Mouse (Mus musculus) erythroblast, adult 5-6 weeks (primary cell): Measurements from ENCODE around the gene Atp6v0e2. TPM values are rescaled to one million over a fixed set of nuclear protein-coding genes. Genes with fewer than 3 reads are reported as not detected.

ENCODE experiments used
- ATAC-seq: replicated peaks from 2 replicates; pipeline ENCODE4 v1.8.0; 2016; ENCODE audit warnings: moderate number of reproducible peaks, mild to moderate bottlenecking, moderate TSS enrichment, inconsistent platforms; ENCODE audit not compliant: poor library complexity, low FRiP score, severe bottlenecking
- total RNA-seq, 2 experiments: library from RNA; stranded (forward) in 1 of 2; stranded (reverse) in 1 of 2; fragments of 150-400 nt in 1 of 2; fragments of 200-764, 138-1000 nt in 1 of 2; gene quantifications; 2 replicates each; pipeline versions ENCODE4 v1.2.3 to v1.2.4; 2015 to 2017; ENCODE audit warnings: low replicate concordance in 2 of 2

The Atp6v0e2 gene
- total RNA-seq, 2 experiments from 2014 or later, result not detected

DNA sequence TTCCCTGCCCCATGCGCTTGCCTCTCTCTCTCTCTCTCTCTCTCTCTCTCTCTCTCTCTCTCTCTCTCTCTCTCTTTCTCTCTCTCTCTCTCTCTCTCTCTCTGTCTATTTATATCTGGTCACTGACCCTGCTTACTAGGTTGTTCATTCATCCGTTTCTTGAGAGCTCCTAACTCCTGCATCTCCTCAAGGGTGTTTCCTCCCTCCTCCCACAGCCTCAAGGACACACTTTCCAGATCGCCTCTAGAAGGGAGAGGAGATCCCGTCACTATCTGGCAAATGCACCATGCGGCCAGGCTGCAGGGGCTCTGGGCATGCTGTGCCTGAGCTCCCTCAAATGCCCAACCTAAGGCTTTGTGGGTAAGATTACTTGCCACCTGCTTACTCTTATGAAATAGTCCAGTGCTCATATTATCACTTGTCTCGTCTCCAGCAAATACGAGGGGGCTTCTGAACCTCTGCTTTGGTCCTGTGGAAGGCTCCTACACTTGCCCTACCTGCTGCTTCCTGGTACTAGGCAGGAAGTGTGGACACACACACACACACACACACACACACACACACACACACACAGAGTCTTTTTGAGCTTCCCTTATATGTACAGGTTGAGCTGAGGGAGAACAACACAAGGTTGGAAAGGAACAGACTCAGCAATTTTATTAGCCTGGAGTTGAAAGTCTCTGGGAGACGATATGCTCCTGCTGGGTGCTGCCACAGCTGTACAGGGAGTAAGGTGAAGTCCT is 31.8 kb downstream of the Atp6v0e2 start:
- ATAC-seq, result no peak

DNA sequence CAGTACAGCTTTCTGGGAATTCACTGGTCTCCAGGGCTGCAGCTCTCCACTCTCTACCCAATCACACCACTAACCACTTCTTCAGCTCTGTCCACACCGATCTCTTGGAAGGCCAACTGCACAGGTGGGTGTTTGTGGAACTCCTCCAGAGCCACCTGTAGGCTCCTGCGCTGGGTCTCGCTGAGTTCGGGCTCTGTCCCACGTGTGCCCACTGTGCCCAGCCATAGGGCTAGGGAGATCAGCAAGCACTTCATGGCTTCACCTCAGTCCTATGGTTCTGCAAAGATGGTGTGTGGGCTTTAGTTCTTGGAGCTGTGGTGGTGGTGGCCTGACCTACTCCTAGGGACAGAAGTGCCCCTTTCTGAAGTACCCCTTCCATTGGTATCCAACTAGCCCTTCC is 34.6 kb downstream of the Atp6v0e2 start:
- no peak for ATAC-seq

GRCm38 (mm10) chr6:48572572-48573061 is 35.2 kb downstream of the Atp6v0e2 start, which contains the start of gene Rarres2:
Gene Rarres2 (minus strand): TSS chr6:48572789.
- no peak for ATAC-seq

DNA sequence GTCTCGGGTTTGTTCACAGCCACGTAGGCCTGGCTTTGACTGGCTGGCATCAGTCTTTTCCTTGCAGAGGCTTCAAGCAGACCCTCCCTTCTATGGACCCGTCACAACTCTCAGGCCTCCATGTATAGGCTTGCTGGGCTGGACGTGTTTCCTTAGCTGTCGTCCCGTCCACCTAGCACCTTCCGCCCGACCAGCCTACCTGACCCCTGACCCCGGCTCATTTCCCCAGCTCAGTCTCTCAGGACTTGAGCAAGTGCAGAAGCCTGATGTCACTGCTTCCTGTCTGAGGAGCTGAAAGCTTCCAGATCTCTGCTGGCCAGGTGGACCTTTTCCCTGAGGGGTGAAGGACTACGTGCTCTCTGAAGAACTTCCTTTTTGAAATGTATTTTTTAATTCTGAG is 35.9 kb downstream of the Atp6v0e2 start:
- no peak for ATAC-seq

DNA sequence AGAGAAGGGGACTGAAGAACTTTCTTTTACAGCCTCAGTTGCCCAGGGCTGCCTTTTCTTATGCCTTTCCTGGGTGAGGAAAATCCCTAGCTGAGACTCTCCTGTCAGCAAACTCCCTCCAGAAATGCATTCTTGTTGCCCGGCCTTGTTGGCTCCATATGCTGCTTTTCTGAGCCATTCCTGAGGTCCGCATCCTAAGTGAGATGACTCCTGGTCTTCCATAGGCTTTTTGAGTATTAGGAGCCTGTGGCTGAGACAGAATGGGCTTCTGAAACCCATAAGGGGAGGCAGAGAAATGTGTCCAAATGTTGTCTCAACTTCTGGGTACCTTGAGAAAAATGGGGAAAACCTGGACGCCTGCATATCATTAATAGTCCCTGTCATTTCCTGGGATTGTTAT is 36.6 kb downstream of the Atp6v0e2 start:
- ATAC-seq, result no peak

GRCm38 (mm10) chr6:48578736-48579135 is 41.3 kb downstream of the Atp6v0e2 start:
- ATAC-seq, result no peak

DNA sequence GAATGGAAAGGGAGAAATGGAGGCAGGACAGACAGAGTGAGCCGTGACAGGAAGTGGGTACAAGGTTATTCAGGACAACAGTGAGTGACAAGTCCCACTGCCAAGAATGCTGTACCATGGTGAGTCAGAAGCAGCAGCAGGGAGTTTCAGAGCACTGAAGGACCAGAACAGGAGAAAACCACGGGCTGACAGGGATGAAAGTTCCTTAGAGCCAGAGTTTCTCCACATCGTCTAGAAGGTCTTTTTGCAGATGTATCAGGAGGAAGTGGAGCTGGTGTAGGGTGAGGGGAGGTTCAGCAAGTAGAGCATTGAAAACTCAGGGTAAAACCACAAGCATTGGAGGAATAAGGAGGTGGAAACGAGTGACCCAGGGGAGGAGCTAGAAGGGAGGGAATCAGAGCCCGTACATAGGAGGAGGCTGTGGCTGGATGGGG is 41.8 kb downstream of the Atp6v0e2 start:
- ATAC-seq, result no peak

DNA sequence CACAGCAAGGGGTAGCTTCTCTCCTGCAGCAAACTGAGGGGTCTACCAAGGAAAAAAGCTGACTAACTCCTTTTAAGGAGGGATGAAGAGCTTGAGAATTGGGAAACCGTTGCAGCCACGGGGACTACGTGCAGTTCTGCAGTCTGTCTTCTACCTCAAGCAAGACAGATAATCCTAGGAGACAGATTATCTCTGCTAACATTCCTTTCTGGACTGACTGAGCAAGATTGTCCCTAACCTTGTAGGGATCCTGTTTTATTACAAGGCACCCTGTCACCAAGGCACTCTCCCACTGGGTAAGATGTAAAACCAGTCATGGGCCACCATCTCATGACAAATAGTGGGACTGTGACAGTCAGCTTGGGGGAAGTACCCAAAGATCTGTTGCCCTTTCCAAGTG is 43.8 kb downstream of the Atp6v0e2 start:
- ATAC-seq, result no peak

DNA sequence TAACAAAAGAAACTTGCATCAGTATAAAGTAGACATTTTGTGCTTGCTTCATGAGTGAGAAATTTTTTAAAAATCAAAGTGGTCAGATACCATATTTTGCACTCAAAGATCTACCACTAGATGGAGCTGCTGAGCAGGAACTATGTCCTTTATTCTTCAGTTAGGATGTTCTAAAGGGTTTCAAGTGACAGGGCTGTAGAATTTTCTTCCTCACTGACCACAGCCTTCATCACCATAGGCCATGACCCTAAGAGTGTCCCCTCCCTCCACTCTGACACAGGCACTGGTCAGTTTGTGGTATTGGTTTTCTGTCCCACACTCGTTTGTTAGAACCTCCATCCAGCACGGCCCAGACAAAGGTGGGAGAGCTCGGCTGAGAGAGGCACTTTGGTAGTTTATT is 44.6 kb downstream of the Atp6v0e2 start:
- ATAC-seq, result no peak

- ATAC-seq, result no peak
These were observed 51.9 kb downstream of the Atp6v0e2 start, which contains the start of gene Gm45021 for GRCm38 (mm10) chr6:48589194-48589750. Gene Gm45021 (plus strand): TSS chr6:48589610.

Other genes with a start within 250 kb of the Atp6v0e2 start
- gene Krba1, start 142.0 kb upstream of the Atp6v0e2 start, total RNA-seq (2015; ENCODE audit: low replicate concordance), result 0.84 TPM in 1 of 2 replicates, not detected in the other
- 0.43 and 0.70 TPM in 2 replicates for gene Krba1, start 142.0 kb upstream of the Atp6v0e2 start, total RNA-seq (2017; ENCODE audit: low replicate concordance)
- gene Zfp467, start 91.8 kb upstream of the Atp6v0e2 start, total RNA-seq (2015; ENCODE audit: low replicate concordance), result 1.9 and 7.3 TPM in 2 replicates
- gene Zfp467, start 91.8 kb upstream of the Atp6v0e2 start, total RNA-seq (2017; ENCODE audit: low replicate concordance), result not detected in 2 replicates
- gene Sspo, start 89.4 kb upstream of the Atp6v0e2 start, total RNA-seq (2015; ENCODE audit: low replicate concordance), result not detected in 2 replicates
- gene Sspo, start 89.4 kb upstream of the Atp6v0e2 start, total RNA-seq (2017; ENCODE audit: low replicate concordance), result not detected in 2 replicates
- gene Lrrc61, start 17.2 kb downstream of the Atp6v0e2 start, total RNA-seq (2015; ENCODE audit: low replicate concordance), result 2.3 and 8.4 TPM in 2 replicates
- gene Lrrc61, start 17.2 kb downstream of the Atp6v0e2 start, total RNA-seq (2017; ENCODE audit: low replicate concordance), result 0.94 and 10.3 TPM in 2 replicates
- gene Rarres2, start 35.2 kb downstream of the Atp6v0e2 start, total RNA-seq (2015; ENCODE audit: low replicate concordance), result not detected in 2 replicates
- gene Rarres2, start 35.2 kb downstream of the Atp6v0e2 start, total RNA-seq (2017; ENCODE audit: low replicate concordance), result not detected in 2 replicates
- not detected in 2 replicates for gene Gm45021, start 52.0 kb downstream of the Atp6v0e2 start, total RNA-seq (2015; ENCODE audit: low replicate concordance)
- not detected in 2 replicates for gene Gm45021, start 52.0 kb downstream of the Atp6v0e2 start, total RNA-seq (2017; ENCODE audit: low replicate concordance)
- gene Repin1, start 56.3 kb downstream of the Atp6v0e2 start, total RNA-seq (2015; ENCODE audit: low replicate concordance), result 2.3 TPM in 2 replicates
- 3.9 TPM in 1 of 2 replicates, not detected in the other for gene Repin1, start 56.3 kb downstream of the Atp6v0e2 start, total RNA-seq (2017; ENCODE audit: low replicate concordance)
- gene Gm44965, start 56.3 kb downstream of the Atp6v0e2 start, total RNA-seq (2015; ENCODE audit: low replicate concordance), result not detected in 2 replicates
- not detected in 2 replicates for gene Gm44965, start 56.3 kb downstream of the Atp6v0e2 start, total RNA-seq (2017; ENCODE audit: low replicate concordance)
- gene Zfp775, start 64.4 kb downstream of the Atp6v0e2 start, total RNA-seq (2015; ENCODE audit: low replicate concordance), result 0.42 TPM in 1 of 2 replicates, not detected in the other
- gene Zfp775, start 64.4 kb downstream of the Atp6v0e2 start, total RNA-seq (2017; ENCODE audit: low replicate concordance), result 0.17 and 0.28 TPM in 2 replicates
- gene AI854703, start 89.1 kb downstream of the Atp6v0e2 start, total RNA-seq (2015; ENCODE audit: low replicate concordance), result not detected in 2 replicates
- not detected in 2 replicates for gene AI854703, start 89.1 kb downstream of the Atp6v0e2 start, total RNA-seq (2017; ENCODE audit: low replicate concordance)
- 1.0 TPM in 1 of 2 replicates, not detected in the other for gene Gimap8, start 109.6 kb downstream of the Atp6v0e2 start, total RNA-seq (2015; ENCODE audit: low replicate concordance)
- 0.26 and 2.5 TPM in 2 replicates for gene Gimap8, start 109.6 kb downstream of the Atp6v0e2 start, total RNA-seq (2017; ENCODE audit: low replicate concordance)
- gene Gimap9, start 138.5 kb downstream of the Atp6v0e2 start, total RNA-seq (2015; ENCODE audit: low replicate concordance), result 6.3 and 12.1 TPM in 2 replicates
- 4.7 and 5.9 TPM in 2 replicates for gene Gimap9, start 138.5 kb downstream of the Atp6v0e2 start, total RNA-seq (2017; ENCODE audit: low replicate concordance)
- gene Gimap4, start 146.9 kb downstream of the Atp6v0e2 start, total RNA-seq (2015; ENCODE audit: low replicate concordance), result 2.7 and 3.3 TPM in 2 replicates
- 4.5 and 5.2 TPM in 2 replicates for gene Gimap4, start 146.9 kb downstream of the Atp6v0e2 start, total RNA-seq (2017; ENCODE audit: low replicate concordance)
- 0.58 and 6.5 TPM in 2 replicates for gene Gimap6, start 170.6 kb downstream of the Atp6v0e2 start, total RNA-seq (2015; ENCODE audit: low replicate concordance)
- 4.2 and 7.2 TPM in 2 replicates for gene Gimap6, start 170.6 kb downstream of the Atp6v0e2 start, total RNA-seq (2017; ENCODE audit: low replicate concordance)
- not detected in 2 replicates for gene Gm28053, start 181.0 kb downstream of the Atp6v0e2 start, total RNA-seq (2015; ENCODE audit: low replicate concordance)
- gene Gm28053, start 181.0 kb downstream of the Atp6v0e2 start, total RNA-seq (2017; ENCODE audit: low replicate concordance), result 1.8 TPM in 1 of 2 replicates, not detected in the other
- not detected in 2 replicates for gene Gimap7, start 181.0 kb downstream of the Atp6v0e2 start, total RNA-seq (2015; ENCODE audit: low replicate concordance)
- 2.6 TPM in 1 of 2 replicates, not detected in the other for gene Gimap7, start 181.0 kb downstream of the Atp6v0e2 start, total RNA-seq (2017; ENCODE audit: low replicate concordance)
- gene Gimap1, start 201.4 kb downstream of the Atp6v0e2 start, total RNA-seq (2015; ENCODE audit: low replicate concordance), result 5.0 TPM in 1 of 2 replicates, not detected in the other
- gene Gimap1, start 201.4 kb downstream of the Atp6v0e2 start, total RNA-seq (2017; ENCODE audit: low replicate concordance), result 0.17 and 1.1 TPM in 2 replicates
- gene Gimap5, start 208.6 kb downstream of the Atp6v0e2 start, total RNA-seq (2015; ENCODE audit: low replicate concordance), result 4.4 TPM in 1 of 2 replicates, not detected in the other
- gene Gimap5, start 208.6 kb downstream of the Atp6v0e2 start, total RNA-seq (2017; ENCODE audit: low replicate concordance), result 2.6 and 6.8 TPM in 2 replicates
- 2.1 TPM in 1 of 2 replicates, not detected in the other for gene Gimap3, start 233.2 kb downstream of the Atp6v0e2 start, total RNA-seq (2015; ENCODE audit: low replicate concordance)
- 1.1 and 2.0 TPM in 2 replicates for gene Gimap3, start 233.2 kb downstream of the Atp6v0e2 start, total RNA-seq (2017; ENCODE audit: low replicate concordance)